Mouse (Mus musculus): ENCODE measurements at regions not wholly inside any gene's neighbourhood (a gene's known extent, or its start where the extent isn't known, plus 50 kb on each side); places are given as distances from the start of the nearest gene placed in this dataset.
A peak's percentile ranks its signal among the peaks of the same experiment; 100 is the strongest.
"Not testable (repeated sequence)": the region's sequence is repeated elsewhere in the genome, so short reads cannot be mapped to it uniquely, and the experiment has no call there.

GRCm38 (mm10) chr12:3127336-3127735 lies 182.4 kb downstream of the Rab10 start:
- H3K27ac ChIP-seq (ENCODE audit: low read depth, low read length); H3K36me3 ChIP-seq (ENCODE audit: control insufficient read depth, insufficient read depth, low read length); H3K9ac ChIP-seq (ENCODE audit: low read length); H3K4me2 ChIP-seq (ENCODE audit: low read depth, low read length, severe bottlenecking); H3K4me1 ChIP-seq (replicated peaks; ENCODE audit: control insufficient read depth, insufficient read depth, low read length); H3K27me3 ChIP-seq (ENCODE audit: control insufficient read depth, insufficient read depth, low read length); ATAC-seq (replicated peaks; ENCODE audit: low FRiP score); DNase-seq (ENCODE audit: low spot score); H3K9me3 ChIP-seq (ENCODE audit: control insufficient read depth, low read length); H3K4me3 ChIP-seq (ENCODE audit: low read depth, low read length): not testable (repeated sequence)
- 70% methylated on average over 1 of the region's 1 CpGs for WGBS

- 55% methylated on average over 1 of the region's 1 CpGs for WGBS
- H3K36me3 ChIP-seq (ENCODE audit: control insufficient read depth, insufficient read depth, low read length), result no peaks in the 10 kb centered on the region
- no peak for DNase-seq (ENCODE audit: low spot score)
- ATAC-seq (replicated peaks; ENCODE audit: low FRiP score), result no peak
- no peak overlapping the region for H3K27ac ChIP-seq (ENCODE audit: low read depth, low read length)
- no peaks in the 10 kb centered on the region for H3K9me3 ChIP-seq (ENCODE audit: control insufficient read depth, low read length)
- no peak overlapping the region for H3K4me2 ChIP-seq (ENCODE audit: low read depth, low read length, severe bottlenecking)
- H3K4me1 ChIP-seq (replicated peaks; ENCODE audit: control insufficient read depth, insufficient read depth, low read length), result no peaks in the 10 kb centered on the region
- no peak overlapping the region for H3K9ac ChIP-seq (ENCODE audit: low read length)
- H3K27me3 ChIP-seq (ENCODE audit: control insufficient read depth, insufficient read depth, low read length), result no peaks in the 10 kb centered on the region
- H3K4me3 ChIP-seq (ENCODE audit: low read depth, low read length), result no peak overlapping the region
Measured at GRCm38 (mm10) chr12:3124036-3124435, 185.7 kb downstream of the Rab10 start.

DNA sequence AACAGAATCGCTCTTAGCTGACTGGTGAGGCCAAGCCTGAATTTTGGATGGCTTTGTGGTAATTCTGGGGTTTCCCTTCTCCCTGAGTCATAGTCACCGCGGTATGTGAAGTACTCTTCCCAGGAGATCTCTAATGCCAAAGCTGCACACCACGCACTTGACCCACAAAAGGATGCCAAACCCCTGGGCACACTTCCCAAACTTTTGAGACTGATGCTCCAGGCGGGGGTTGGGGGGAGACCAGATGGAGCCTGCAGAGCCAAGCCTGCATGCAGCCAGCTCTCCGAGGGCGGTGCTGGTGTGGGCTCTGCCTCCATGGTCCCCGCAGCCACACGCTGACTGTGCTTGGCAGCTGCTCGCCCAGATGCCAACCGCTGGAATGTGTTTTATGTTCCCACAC lies 199.2 kb downstream of the Rab10 start:
- not testable (repeated sequence) for H3K36me3 ChIP-seq (ENCODE audit: control insufficient read depth, insufficient read depth, low read length); H3K27me3 ChIP-seq (ENCODE audit: control insufficient read depth, insufficient read depth, low read length); ATAC-seq (replicated peaks; ENCODE audit: low FRiP score); H3K4me1 ChIP-seq (replicated peaks; ENCODE audit: control insufficient read depth, insufficient read depth, low read length); H3K9ac ChIP-seq (ENCODE audit: low read length); DNase-seq (ENCODE audit: low spot score); H3K27ac ChIP-seq (ENCODE audit: low read depth, low read length); H3K9me3 ChIP-seq (ENCODE audit: control insufficient read depth, low read length); H3K4me3 ChIP-seq (ENCODE audit: low read depth, low read length); H3K4me2 ChIP-seq (ENCODE audit: low read depth, low read length, severe bottlenecking)
- WGBS, result 78% methylated on average over 11 of the region's 11 CpGs

DNA sequence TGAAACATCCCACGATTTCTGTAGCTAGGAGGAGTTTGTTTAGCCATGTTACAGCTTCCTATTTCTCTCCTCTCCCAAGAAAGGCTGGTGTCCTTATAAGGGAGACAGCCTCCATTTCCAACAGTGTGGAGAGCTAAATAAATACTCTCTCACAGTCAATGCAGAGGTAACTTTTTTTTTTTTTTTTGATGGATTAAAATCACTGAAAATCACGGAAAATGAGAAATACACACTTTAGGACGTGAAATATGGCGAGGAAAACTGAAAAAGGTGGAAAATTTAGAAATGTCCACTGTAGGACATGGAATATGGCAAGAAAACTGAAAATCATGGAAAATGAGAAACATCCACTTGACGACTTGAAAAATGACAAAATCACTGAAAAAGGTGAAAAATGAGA lies 200.1 kb downstream of the Rab10 start:
- not testable (repeated sequence) for H3K36me3 ChIP-seq (ENCODE audit: control insufficient read depth, insufficient read depth, low read length); H3K9ac ChIP-seq (ENCODE audit: low read length); H3K27me3 ChIP-seq (ENCODE audit: control insufficient read depth, insufficient read depth, low read length); H3K4me2 ChIP-seq (ENCODE audit: low read depth, low read length, severe bottlenecking); H3K9me3 ChIP-seq (ENCODE audit: control insufficient read depth, low read length); ATAC-seq (replicated peaks; ENCODE audit: low FRiP score); DNase-seq (ENCODE audit: low spot score); H3K4me1 ChIP-seq (replicated peaks; ENCODE audit: control insufficient read depth, insufficient read depth, low read length); H3K27ac ChIP-seq (ENCODE audit: low read depth, low read length); H3K4me3 ChIP-seq (ENCODE audit: low read depth, low read length)
- WGBS, result 82% methylated on average over 5 of the region's 5 CpGs

GRCm38 (mm10) chr12:3101963-3102362 lies 207.8 kb downstream of the Rab10 start:
- H3K4me3 ChIP-seq (ENCODE audit: low read depth, low read length); H3K9ac ChIP-seq (ENCODE audit: low read length); H3K36me3 ChIP-seq (ENCODE audit: control insufficient read depth, insufficient read depth, low read length); ATAC-seq (replicated peaks; ENCODE audit: low FRiP score); H3K27me3 ChIP-seq (ENCODE audit: control insufficient read depth, insufficient read depth, low read length); H3K9me3 ChIP-seq (ENCODE audit: control insufficient read depth, low read length); H3K4me1 ChIP-seq (replicated peaks; ENCODE audit: control insufficient read depth, insufficient read depth, low read length); H3K4me2 ChIP-seq (ENCODE audit: low read depth, low read length, severe bottlenecking); DNase-seq (ENCODE audit: low spot score); H3K27ac ChIP-seq (ENCODE audit: low read depth, low read length): not testable (repeated sequence)
- 60% methylated on average over 5 of the region's 5 CpGs for WGBS

DNA sequence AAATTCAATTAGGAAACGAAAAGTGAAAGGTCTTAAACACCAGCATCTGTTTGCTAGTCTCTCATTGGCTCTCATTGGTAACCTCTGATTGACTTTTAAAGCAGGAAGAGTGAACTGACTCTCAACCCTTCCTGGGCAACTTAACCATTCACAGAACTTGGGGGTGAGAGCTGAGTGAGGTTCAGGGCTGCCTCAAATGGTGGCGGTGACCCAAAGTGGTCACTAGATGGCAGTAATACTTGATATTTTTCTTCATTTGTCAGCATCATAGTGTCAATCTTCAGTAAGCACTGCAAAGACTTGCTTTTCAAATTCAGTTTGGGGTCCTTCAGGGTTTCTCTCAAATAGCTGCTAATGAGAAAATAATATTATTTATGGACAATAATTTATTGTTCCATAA lies 211.6 kb downstream of the Rab10 start:
- H3K4me3 ChIP-seq (ENCODE audit: low read depth, low read length); H3K36me3 ChIP-seq (ENCODE audit: control insufficient read depth, insufficient read depth, low read length); H3K27ac ChIP-seq (ENCODE audit: low read depth, low read length); H3K9ac ChIP-seq (ENCODE audit: low read length); H3K4me1 ChIP-seq (replicated peaks; ENCODE audit: control insufficient read depth, insufficient read depth, low read length); H3K9me3 ChIP-seq (ENCODE audit: control insufficient read depth, low read length); ATAC-seq (replicated peaks; ENCODE audit: low FRiP score); H3K27me3 ChIP-seq (ENCODE audit: control insufficient read depth, insufficient read depth, low read length); H3K4me2 ChIP-seq (ENCODE audit: low read depth, low read length, severe bottlenecking): not testable (repeated sequence)
- 24% methylated on average over 2 of the region's 2 CpGs for WGBS
- peak; percentile 48 for DNase-seq (ENCODE audit: low spot score)

- no peak overlapping the region for H3K4me2 ChIP-seq (ENCODE audit: low read depth, low read length, severe bottlenecking)
- H3K27me3 ChIP-seq (ENCODE audit: control insufficient read depth, insufficient read depth, low read length), result no peaks in the 10 kb centered on the region
- 93% methylated on average over 5 of the region's 5 CpGs for WGBS
- H3K9ac ChIP-seq (ENCODE audit: low read length), result no peak overlapping the region
- DNase-seq (ENCODE audit: low spot score), result no peak
- H3K36me3 ChIP-seq (ENCODE audit: control insufficient read depth, insufficient read depth, low read length), result no peaks in the 10 kb centered on the region
- H3K9me3 ChIP-seq (ENCODE audit: control insufficient read depth, low read length), result no peaks in the 10 kb centered on the region
- ATAC-seq (replicated peaks; ENCODE audit: low FRiP score), result no peak
- H3K27ac ChIP-seq (ENCODE audit: low read depth, low read length), result no peak overlapping the region
- no peaks in the 10 kb centered on the region for H3K4me1 ChIP-seq (replicated peaks; ENCODE audit: control insufficient read depth, insufficient read depth, low read length)
- no peak overlapping the region for H3K4me3 ChIP-seq (ENCODE audit: low read depth, low read length)
Measured at GRCm38 (mm10) chr12:3094509-3094908, 215.3 kb downstream of the Rab10 start.

GRCm38 (mm10) chr12:3092974-3093373 lies 216.8 kb downstream of the Rab10 start:
- not testable (repeated sequence) for ATAC-seq (replicated peaks; ENCODE audit: low FRiP score)

GRCm38 (mm10) chr12:3049546-3049945 lies 260.2 kb downstream of the Rab10 start:
- not testable (repeated sequence) for H3K4me3 ChIP-seq (ENCODE audit: low read depth, low read length); H3K9ac ChIP-seq (ENCODE audit: low read length); H3K4me1 ChIP-seq (replicated peaks; ENCODE audit: control insufficient read depth, insufficient read depth, low read length); H3K36me3 ChIP-seq (ENCODE audit: control insufficient read depth, insufficient read depth, low read length); H3K27me3 ChIP-seq (ENCODE audit: control insufficient read depth, insufficient read depth, low read length); H3K9me3 ChIP-seq (ENCODE audit: control insufficient read depth, low read length); ATAC-seq (replicated peaks; ENCODE audit: low FRiP score); DNase-seq (ENCODE audit: low spot score); H3K4me2 ChIP-seq (ENCODE audit: low read depth, low read length, severe bottlenecking); H3K27ac ChIP-seq (ENCODE audit: low read depth, low read length)
- 78% methylated on average over 5 of the region's 5 CpGs for WGBS

More at GRCm38 (mm10) chr12:3092974-3093373, 216.8 kb downstream of the Rab10 start:
- H3K4me3 ChIP-seq (ENCODE audit: low read depth, low read length); H3K27ac ChIP-seq (ENCODE audit: low read depth, low read length); H3K27me3 ChIP-seq (ENCODE audit: control insufficient read depth, insufficient read depth, low read length); H3K4me1 ChIP-seq (replicated peaks; ENCODE audit: control insufficient read depth, insufficient read depth, low read length); H3K9me3 ChIP-seq (ENCODE audit: control insufficient read depth, low read length); H3K9ac ChIP-seq (ENCODE audit: low read length); H3K36me3 ChIP-seq (ENCODE audit: control insufficient read depth, insufficient read depth, low read length); H3K4me2 ChIP-seq (ENCODE audit: low read depth, low read length, severe bottlenecking); DNase-seq (ENCODE audit: low spot score): not testable (repeated sequence)
- WGBS, result 76% methylated on average over 2 of the region's 3 CpGs

All from forebrain, embryonic 11.5 days (tissue).